Mouse (Mus musculus): ENCODE data around the gene Cnnm3. TPM values are rescaled to one million over a fixed set of nuclear protein-coding genes. Genes with fewer than 3 reads are reported as not detected.

Gene Cnnm3
- polyA plus RNA-seq, 1 experiment from 2014 or later, result 1.1 TPM

- no peaks in the 10 kb centered on the region for H3K36me3 ChIP-seq (ENCODE audit: control insufficient read depth, insufficient read depth)
- 54% methylated on average over 2 of the region's 2 CpGs for WGBS (ENCODE audit: insufficient replicate concordance)
- no peaks in the 10 kb centered on the region for H3K27me3 ChIP-seq (ENCODE audit: control insufficient read depth, insufficient read depth, low read depth, low read length)
- no peak for ATAC-seq (ENCODE audit: low read depth)
- no peak overlapping the region for H3K27ac ChIP-seq (ENCODE audit: low read length)
- H3K4me3 ChIP-seq (ENCODE audit: low read depth, low read length), result no peak overlapping the region
- H3K4me2 ChIP-seq (ENCODE audit: low read depth, low read length), result no peak overlapping the region
- H3K9me3 ChIP-seq (replicated peaks; ENCODE audit: control insufficient read depth, low read length), result no peaks in the 10 kb centered on the region
- no peak overlapping the region for H3K9ac ChIP-seq (ENCODE audit: low read depth, low read length)
- H3K4me1 ChIP-seq (ENCODE audit: control insufficient read depth, low read depth, low read length), result no peaks in the 10 kb centered on the region; the same call in 1 of the 2 replicates
Measured at GRCm38 (mm10) chr1:36572140-36572700, 60.6 kb downstream of the Cnnm3 start.

- no peak overlapping the region for H3K9ac ChIP-seq (ENCODE audit: low read depth, low read length)
- H3K27me3 ChIP-seq (ENCODE audit: control insufficient read depth, insufficient read depth, low read depth, low read length), result no peaks in the 10 kb centered on the region
- no peak overlapping the region for H3K4me2 ChIP-seq (ENCODE audit: low read depth, low read length)
- no peaks in the 10 kb centered on the region for H3K36me3 ChIP-seq (ENCODE audit: control insufficient read depth, insufficient read depth)
- no peak overlapping the region for H3K27ac ChIP-seq (ENCODE audit: low read length)
- no peak overlapping the region for H3K4me3 ChIP-seq (ENCODE audit: low read depth, low read length)
- WGBS (ENCODE audit: insufficient replicate concordance), result 73% methylated on average over 1 of the region's 1 CpGs
- H3K4me1 ChIP-seq (ENCODE audit: control insufficient read depth, low read depth, low read length), result no peaks in the 10 kb centered on the region; the same call in 1 of the 2 replicates
- no peaks in the 10 kb centered on the region for H3K9me3 ChIP-seq (replicated peaks; ENCODE audit: control insufficient read depth, low read length)
- no peak for ATAC-seq (ENCODE audit: low read depth)
Measured at GRCm38 (mm10) chr1:36572709-36573108, 61.0 kb downstream of the Cnnm3 start.

- H3K9me3 ChIP-seq (replicated peaks; ENCODE audit: control insufficient read depth, low read length), result no peaks in the 10 kb centered on the region
- no peaks in the 10 kb centered on the region for H3K36me3 ChIP-seq (ENCODE audit: control insufficient read depth, insufficient read depth)
- no peak overlapping the region for H3K4me3 ChIP-seq (ENCODE audit: low read depth, low read length)
- ATAC-seq (ENCODE audit: low read depth), result no peak
- no peak overlapping the region for H3K9ac ChIP-seq (ENCODE audit: low read depth, low read length)
- no peaks in the 10 kb centered on the region for H3K27me3 ChIP-seq (ENCODE audit: control insufficient read depth, insufficient read depth, low read depth, low read length)
- H3K27ac ChIP-seq (ENCODE audit: low read length), result no peak overlapping the region
- 63% methylated on average over 8 of the region's 8 CpGs for WGBS (ENCODE audit: insufficient replicate concordance)
- H3K4me2 ChIP-seq (ENCODE audit: low read depth, low read length), result no peak overlapping the region
- no peaks in the 10 kb centered on the region; the same call in 1 of the 2 replicates for H3K4me1 ChIP-seq (ENCODE audit: control insufficient read depth, low read depth, low read length)
Measured at GRCm38 (mm10) chr1:36573524-36573923, 61.9 kb downstream of the Cnnm3 start.

- H3K9ac ChIP-seq (ENCODE audit: low read depth, low read length), result no peak overlapping the region
- H3K9me3 ChIP-seq (replicated peaks; ENCODE audit: control insufficient read depth, low read length), result no peaks in the 10 kb centered on the region
- no peak overlapping the region for H3K4me2 ChIP-seq (ENCODE audit: low read depth, low read length)
- H3K36me3 ChIP-seq (ENCODE audit: control insufficient read depth, insufficient read depth), result no peaks in the 10 kb centered on the region
- H3K4me3 ChIP-seq (ENCODE audit: low read depth, low read length), result no peak overlapping the region
- H3K27me3 ChIP-seq (ENCODE audit: control insufficient read depth, insufficient read depth, low read depth, low read length), result no peaks in the 10 kb centered on the region
- H3K4me1 ChIP-seq (ENCODE audit: control insufficient read depth, low read depth, low read length), result no peaks in the 10 kb centered on the region; the same call in 1 of the 2 replicates
- H3K27ac ChIP-seq (ENCODE audit: low read length), result no peak overlapping the region
- no peak for ATAC-seq (ENCODE audit: low read depth)
- WGBS (ENCODE audit: insufficient replicate concordance), result 65% methylated on average over 5 of the region's 5 CpGs
Measured at GRCm38 (mm10) chr1:36574196-36574955, 62.7 kb downstream of the Cnnm3 start.

GRCm38 (mm10) chr1:36575347-36575746 lies 63.7 kb downstream of the Cnnm3 start:
- no peak overlapping the region for H3K27ac ChIP-seq (ENCODE audit: low read length)
- WGBS (ENCODE audit: insufficient replicate concordance), result 45% methylated on average over 6 of the region's 6 CpGs
- no peak overlapping the region for H3K4me2 ChIP-seq (ENCODE audit: low read depth, low read length)
- H3K9me3 ChIP-seq (replicated peaks; ENCODE audit: control insufficient read depth, low read length), result no peaks in the 10 kb centered on the region
- peaks cover 7% of the 10 kb centered on the region for H3K4me1 ChIP-seq (ENCODE audit: control insufficient read depth, low read depth, low read length)
- H3K36me3 ChIP-seq (ENCODE audit: control insufficient read depth, insufficient read depth), result no peaks in the 10 kb centered on the region
- no peaks in the 10 kb centered on the region for H3K27me3 ChIP-seq (ENCODE audit: control insufficient read depth, insufficient read depth, low read depth, low read length)
- ATAC-seq (ENCODE audit: low read depth), result no peak
- H3K9ac ChIP-seq (ENCODE audit: low read depth, low read length), result no peak overlapping the region
- H3K4me3 ChIP-seq (ENCODE audit: low read depth, low read length), result no peak overlapping the region

- Histone ChIP-seq H3K36me3 (ENCODE audit: control insufficient read depth, insufficient read depth) (no peaks in the 10 kb centered on the region), H3K9ac (ENCODE audit: low read depth, low read length) (no peak overlapping the region), H3K27ac (ENCODE audit: low read length) (no peak overlapping the region), H3K27me3 (ENCODE audit: control insufficient read depth, insufficient read depth, low read depth, low read length) (no peaks in the 10 kb centered on the region), H3K4me2 (ENCODE audit: low read depth, low read length) (no peak overlapping the region), H3K9me3 (replicated peaks; ENCODE audit: control insufficient read depth, low read length) (no peaks in the 10 kb centered on the region), H3K4me1 (ENCODE audit: control insufficient read depth, low read depth, low read length) (peaks cover 16% of the 10 kb centered on the region), H3K4me3 (ENCODE audit: low read depth, low read length) (no peak overlapping the region)
- ATAC-seq (ENCODE audit: low read depth), result no peak
- 51% methylated on average over 6 of the region's 6 CpGs for WGBS (ENCODE audit: insufficient replicate concordance)
Measured at GRCm38 (mm10) chr1:36576991-36577675, 65.5 kb downstream of the Cnnm3 start.

Small RNA genes within 50 kb of the gene (microRNA-seq; reads per million reads assigned to microRNA genes)
- gene Gm47280, result not detected

Other genes starting within 250 kb of the Cnnm3 start
- 3.1 and 3.4 TPM in 2 replicates for gene Neurl3, start 237.2 kb upstream of the Cnnm3 start, polyA plus RNA-seq (2015; fragmentation: Nextera tagmentation; extraction: Ambion mirVana)
- gene Arid5a, start 204.1 kb upstream of the Cnnm3 start, polyA plus RNA-seq (2015; fragmentation: Nextera tagmentation; extraction: Ambion mirVana), result 3.6 and 4.9 TPM in 2 replicates
- gene Kansl3, start 142.7 kb upstream of the Cnnm3 start, polyA plus RNA-seq (2015; fragmentation: Nextera tagmentation; extraction: Ambion mirVana), result 12.2 and 13.0 TPM in 2 replicates
- 0.15 and 0.34 TPM in 2 replicates for gene Fer1l5, start 139.6 kb upstream of the Cnnm3 start, polyA plus RNA-seq (2015; fragmentation: Nextera tagmentation; extraction: Ambion mirVana)
- gene Lman2l, start 66.6 kb upstream of the Cnnm3 start, polyA plus RNA-seq (2015; fragmentation: Nextera tagmentation; extraction: Ambion mirVana), result 12.0 and 13.0 TPM in 2 replicates
- 2.5 and 2.7 TPM in 2 replicates for gene Cnnm4, start 40.2 kb upstream of the Cnnm3 start, polyA plus RNA-seq (2015; fragmentation: Nextera tagmentation; extraction: Ambion mirVana)
- gene Ankrd23, start 25.0 kb downstream of the Cnnm3 start, polyA plus RNA-seq (2015; fragmentation: Nextera tagmentation; extraction: Ambion mirVana), result 3.2 and 4.3 TPM in 2 replicates
- not detected in 2 replicates for gene Gm42417, start 27.6 kb downstream of the Cnnm3 start, polyA plus RNA-seq (2015; fragmentation: Nextera tagmentation; extraction: Ambion mirVana)
- gene Ankrd39, start 35.6 kb downstream of the Cnnm3 start, polyA plus RNA-seq (2015; fragmentation: Nextera tagmentation; extraction: Ambion mirVana), result 5.4 and 6.7 TPM in 2 replicates
- gene Sema4c, start 46.5 kb downstream of the Cnnm3 start, polyA plus RNA-seq (2015; fragmentation: Nextera tagmentation; extraction: Ambion mirVana), result 1.5 and 2.0 TPM in 2 replicates
- 0.14 and 0.37 TPM in 2 replicates for gene Fam178b, start 171.3 kb downstream of the Cnnm3 start, polyA plus RNA-seq (2015; fragmentation: Nextera tagmentation; extraction: Ambion mirVana)
- 371 and 385 TPM in 2 replicates for gene Cox5b, start 179.6 kb downstream of the Cnnm3 start, polyA plus RNA-seq (2015; fragmentation: Nextera tagmentation; extraction: Ambion mirVana)
- gene 4933424G06Rik, start 198.3 kb downstream of the Cnnm3 start, polyA plus RNA-seq (2015; fragmentation: Nextera tagmentation; extraction: Ambion mirVana), result not detected in 2 replicates
- 25.4 and 26.0 TPM in 2 replicates for gene Actr1b, start 202.6 kb downstream of the Cnnm3 start, polyA plus RNA-seq (2015; fragmentation: Nextera tagmentation; extraction: Ambion mirVana)
- gene Zap70, start 249.9 kb downstream of the Cnnm3 start, polyA plus RNA-seq (2015; fragmentation: Nextera tagmentation; extraction: Ambion mirVana), result 0.19 TPM in 2 replicates